Mouse (Mus musculus) CH12.LX (cell line): ENCODE data around the gene Slc26a10.

Experiments
- POLR2A ChIP-seq: IDR thresholded peaks from 2 replicates; pipeline ENCODE4 v1.6.1; 2011; ENCODE audit warnings: low read depth, mild to moderate bottlenecking, improper control_type of control experiment, low read length
- POLR2AphosphoS2 ChIP-seq: IDR thresholded peaks from 2 replicates; pipeline ENCODE4 v1.6.1; 2011; ENCODE audit warnings: low read depth, low read length, improper control_type of control experiment

DNA sequence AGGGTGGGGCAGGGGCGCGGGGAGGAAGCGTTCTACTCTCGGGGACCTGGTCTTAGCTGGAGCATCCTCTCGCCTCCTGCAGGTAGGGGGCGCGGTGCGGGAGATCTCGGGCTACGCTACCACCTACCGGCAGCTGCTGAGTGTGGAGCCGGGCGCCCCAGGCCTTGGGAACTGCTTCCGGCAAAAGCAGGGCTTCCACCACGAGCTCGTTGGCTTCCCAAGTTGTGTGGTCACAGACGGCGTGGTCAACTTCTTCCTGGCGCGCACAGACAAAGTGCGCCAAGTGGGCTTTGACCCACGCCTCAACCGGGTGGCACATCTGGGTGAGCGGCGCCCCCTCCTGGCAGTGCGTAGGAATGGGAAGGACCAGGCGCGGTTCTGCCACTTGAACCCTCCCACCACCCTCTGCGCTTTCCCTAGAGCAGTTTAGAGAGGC is 9.6 kb downstream of the Slc26a10 start:
- TF ChIP-seq POLR2A (0 out of 2 replicates have a peak, but pooled peaks have one; percentile 27), POLR2AphosphoS2 (no peak)
